Mouse (Mus musculus) hindbrain, embryonic 15.5 days (tissue): ENCODE results near the gene Eif6. TPM values are rescaled to one million over a fixed set of nuclear protein-coding genes. Genes with fewer than 3 reads are reported as not detected.

Experiments
- ATAC-seq: fragments of 200-750 bp; cut with Nextera tagmentation; 2 replicates; pipeline ENCODE4 v1.8.0; 2017; ENCODE audit warnings: low read depth, moderate number of reproducible peaks, moderate TSS enrichment; ENCODE audit not compliant: low FRiP score
- H3K27ac ChIP-seq: fragments of 300-500 bp; sonication (generic); replicated peaks from 2 replicates; pipeline ENCODE4 v1.5.1; 2015; ENCODE audit warnings: mild to moderate bottlenecking, inconsistent platforms
- H3K27me3 ChIP-seq: fragments of 300-500 bp; sonication (generic); 2 replicates; pipeline ENCODE4 v1.6.1; 2015; ENCODE audit warnings: control low read depth, inconsistent platforms
- H3K36me3 ChIP-seq: fragments of 300-500 bp; sonication (generic); 2 replicates; pipeline ENCODE4 v1.6.1; 2015; ENCODE audit warnings: control low read depth, inconsistent platforms
- H3K4me1 ChIP-seq: fragments of 300-500 bp; sonication (generic); replicated peaks from 2 replicates; pipeline ENCODE4 v1.6.1; 2015; ENCODE audit warnings: control low read depth, inconsistent platforms
- H3K4me2 ChIP-seq: fragments of 300-500 bp; sonication (generic); 2 replicates; pipeline ENCODE4 v1.6.1; 2015; ENCODE audit warnings: moderate library complexity, mild to moderate bottlenecking, inconsistent platforms
- H3K4me3 ChIP-seq: fragments of 300-500 bp; sonication (generic); 2 replicates; pipeline ENCODE4 v1.5.1; 2015; ENCODE audit warnings: mild to moderate bottlenecking, inconsistent platforms
- H3K9ac ChIP-seq: fragments of 300-500 bp; sonication (generic); 2 replicates; pipeline ENCODE4 v1.6.1; 2015; ENCODE audit warnings: inconsistent platforms
- H3K9me3 ChIP-seq: fragments of 300-500 bp; sonication (generic); 2 replicates; pipeline ENCODE4 v1.6.1; 2016; ENCODE audit warnings: control low read depth, inconsistent platforms
- WGBS: fragments of 180-500 bp; shearing (Covaris S2); methylation state at CpG from one replicate; pipeline ENCODE4 v1.1.7; 2015; 5-methylcytosine and 5-hydroxymethylcytosine counted together
- polyA plus RNA-seq: library from polyadenylated mRNA; unstranded; fragments of >200 nt; fragmentation: Nextera tagmentation; extraction: Ambion mirVana; gene quantifications from 2 replicates; pipeline ENCODE4 v1.2.1, GENCODE M21; 2015

Gene Eif6
- polyA plus RNA-seq = 148 and 155 TPM in 2 replicates

GRCm38 (mm10) chr2:155826630-155827424 lies at the start of gene Eif6:
Gene Eif6, minus strand, starts transcription at chr2:155826925.
- H3K4me2 ChIP-seq = peak within 1 kb of the TSS; percentile 91
- H3K9me3 ChIP-seq = no peaks in the 10 kb centered on the region
- peaks cover 25% of the 10 kb centered on the region for H3K4me1 ChIP-seq
- WGBS = 1% methylated on average over 27 of the region's 27 CpGs
- no peaks in the 10 kb centered on the region for H3K27me3 ChIP-seq
- peak within 1 kb of the TSS; percentile 88 for H3K4me3 ChIP-seq
- H3K9ac ChIP-seq = peak within 1 kb of the TSS; percentile 59
- peaks cover 15% of the 10 kb centered on the region for H3K36me3 ChIP-seq
- ATAC-seq = peak; percentile 95
- peak within 1 kb of the TSS; percentile 87 for H3K27ac ChIP-seq

DNA sequence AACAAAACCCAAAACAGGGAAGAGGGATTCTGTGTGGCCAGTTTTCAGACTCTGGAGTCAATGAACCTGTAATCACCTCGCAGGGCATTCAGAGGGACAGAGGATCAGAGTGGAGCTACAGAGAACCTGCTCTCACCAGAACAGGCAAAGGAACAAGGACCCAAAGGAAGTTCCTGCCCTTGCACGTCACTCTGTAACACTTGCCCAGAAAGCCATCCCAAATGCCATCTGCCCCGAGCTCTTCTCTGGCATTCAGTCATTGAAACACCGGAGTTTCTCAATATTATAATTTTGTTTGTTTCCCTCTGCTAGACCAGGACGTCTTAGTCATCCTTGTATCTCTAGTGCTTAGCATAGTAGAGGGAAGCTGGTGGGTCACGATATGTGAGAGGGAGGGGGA lies 46.9 kb upstream of the Eif6 start:
- Histone ChIP-seq H3K9me3 (no peaks in the 10 kb centered on the region), H3K27ac (peak overlapping the region; percentile 66; the same call in 1 of the 2 replicates), H3K36me3 (peaks cover 21% of the 10 kb centered on the region), H3K9ac (no peak overlapping the region), H3K4me1 (peaks cover 18% of the 10 kb centered on the region), H3K4me3 (no peak overlapping the region), H3K27me3 (no peaks in the 10 kb centered on the region), H3K4me2 (no peak overlapping the region)
- ATAC-seq = no peak
- 84% methylated on average over 6 of the region's 6 CpGs for WGBS

- no peaks in the 10 kb centered on the region for H3K27me3 ChIP-seq
- H3K4me1 ChIP-seq = peaks cover 18% of the 10 kb centered on the region
- no peaks in the 10 kb centered on the region for H3K9me3 ChIP-seq
- no peak overlapping the region for H3K4me2 ChIP-seq
- peak overlapping the region; percentile 66 for H3K27ac ChIP-seq
- no peak overlapping the region for H3K4me3 ChIP-seq
- WGBS = 48% methylated on average over 10 of the region's 10 CpGs
- H3K36me3 ChIP-seq = peaks cover 23% of the 10 kb centered on the region
- ATAC-seq = no peak
- no peak overlapping the region for H3K9ac ChIP-seq
Observed at GRCm38 (mm10) chr2:155872930-155873507, 46.3 kb upstream of the Eif6 start.

GRCm38 (mm10) chr2:155872486-155872885 lies 45.8 kb upstream of the Eif6 start:
- H3K4me3 ChIP-seq = no peak overlapping the region
- H3K27ac ChIP-seq = peak overlapping the region; percentile 66

GRCm38 (mm10) chr2:155869772-155870171 lies 43.0 kb upstream of the Eif6 start:
- no peak for ATAC-seq
- H3K27me3 ChIP-seq = no peaks in the 10 kb centered on the region
- H3K9ac ChIP-seq = no peak overlapping the region
- WGBS = 80% methylated on average over 5 of the region's 5 CpGs
- H3K9me3 ChIP-seq = no peaks in the 10 kb centered on the region
- peaks cover 10% of the 10 kb centered on the region; the same call in 1 of the 2 replicates for H3K36me3 ChIP-seq
- no peak overlapping the region for H3K4me2 ChIP-seq
- no peak overlapping the region for H3K27ac ChIP-seq
- peaks cover 18% of the 10 kb centered on the region for H3K4me1 ChIP-seq
- no peak overlapping the region for H3K4me3 ChIP-seq

More at GRCm38 (mm10) chr2:155872486-155872885, 45.8 kb upstream of the Eif6 start:
- Histone ChIP-seq H3K36me3 (peaks cover 23% of the 10 kb centered on the region), H3K9ac (no peak overlapping the region), H3K27me3 (no peaks in the 10 kb centered on the region), H3K4me2 (no peak overlapping the region), H3K9me3 (no peaks in the 10 kb centered on the region), H3K4me1 (peaks cover 18% of the 10 kb centered on the region)
- 55% methylated on average over 8 of the region's 8 CpGs for WGBS
- ATAC-seq = no peak; the same call in 1 of the 2 replicates

DNA sequence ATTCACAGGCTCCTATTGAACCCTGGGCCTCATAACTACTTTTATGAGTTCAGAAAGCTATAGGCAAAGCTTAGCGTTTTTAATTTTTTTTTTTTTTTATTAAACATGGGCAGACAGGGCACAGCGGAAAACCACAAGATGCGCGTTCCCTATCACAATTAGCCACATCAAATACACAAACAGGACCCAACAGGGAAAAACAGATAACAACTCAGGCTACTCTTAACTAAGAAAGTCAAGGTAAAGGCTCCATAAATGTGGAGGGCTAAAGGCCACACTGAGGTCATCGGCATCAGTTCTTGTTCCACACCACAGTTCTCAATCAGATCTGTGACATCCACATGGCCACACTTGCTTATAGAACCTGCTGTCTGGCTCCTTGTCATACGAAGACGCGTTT lies 41.6 kb upstream of the Eif6 start:
- Histone ChIP-seq H3K9ac (no peak overlapping the region), H3K4me3 (no peak overlapping the region), H3K4me2 (no peak overlapping the region), H3K27me3 (no peaks in the 10 kb centered on the region), H3K36me3 (peaks cover 7% of the 10 kb centered on the region; the same call in 1 of the 2 replicates), H3K4me1 (peaks cover 20% of the 10 kb centered on the region), H3K27ac (no peak overlapping the region), H3K9me3 (no peaks in the 10 kb centered on the region)
- ATAC-seq = no peak
- 97% methylated on average over 8 of the region's 8 CpGs for WGBS

- Histone ChIP-seq H3K4me1 (peaks cover 12% of the 10 kb centered on the region), H3K36me3 (no peaks in the 10 kb centered on the region; the same call in 1 of the 2 replicates), H3K4me3 (0 out of 2 replicates have a peak overlapping the region, but pooled peaks have one; percentile 0), H3K27me3 (no peaks in the 10 kb centered on the region), H3K9me3 (no peaks in the 10 kb centered on the region), H3K4me2 (peak overlapping the region; percentile 36), H3K9ac (0 out of 2 replicates have a peak overlapping the region, but pooled peaks have one; percentile 13), H3K27ac (peak overlapping the region; percentile 61)
- peak; percentile 74 for ATAC-seq
- WGBS = 45% methylated on average over 11 of the region's 11 CpGs
Observed at GRCm38 (mm10) chr2:155863301-155863867, 36.7 kb upstream of the Eif6 start.

DNA sequence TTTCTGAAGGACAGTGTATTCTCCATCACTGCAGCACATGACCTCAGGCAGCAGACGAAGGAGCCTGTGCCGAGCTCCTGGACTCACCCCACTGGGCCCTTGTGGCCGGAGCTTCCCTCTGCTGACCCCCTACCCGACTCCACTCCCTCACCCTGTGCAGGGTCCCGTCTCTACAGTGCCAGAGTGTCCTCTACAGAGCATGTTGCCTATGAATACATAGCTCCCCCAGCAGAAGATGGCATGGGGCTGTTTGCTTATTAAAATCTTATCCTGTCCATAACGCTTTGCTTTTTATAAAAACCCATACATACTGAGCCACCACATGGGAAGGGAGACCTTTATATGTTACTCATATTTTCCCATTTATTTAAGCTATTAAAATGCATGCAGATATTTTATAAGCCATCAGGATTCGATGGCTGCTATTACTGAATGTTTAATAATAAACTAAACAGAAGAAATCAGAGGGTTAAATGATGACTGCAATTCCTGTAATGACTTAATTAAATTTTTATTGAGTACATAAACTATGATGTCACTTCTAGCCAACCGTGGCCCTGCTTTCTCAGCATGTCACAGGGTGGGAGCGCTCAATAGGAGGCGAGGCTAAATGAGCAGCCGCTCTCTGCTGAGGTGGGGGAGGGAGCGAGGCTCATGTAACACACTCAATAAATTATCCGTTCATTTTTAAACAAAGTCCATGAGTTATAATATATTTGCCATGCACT lies 36.0 kb upstream of the Eif6 start:
- ATAC-seq = peak; percentile 93
- 0 out of 2 replicates have a peak overlapping the region, but pooled peaks have one; percentile 0 for H3K4me3 ChIP-seq
- no peaks in the 10 kb centered on the region for H3K27me3 ChIP-seq
- H3K9ac ChIP-seq = 0 out of 2 replicates have a peak overlapping the region, but pooled peaks have one; percentile 13
- peak overlapping the region; percentile 77 for H3K27ac ChIP-seq
- peak overlapping the region; percentile 36 for H3K4me2 ChIP-seq
- no peaks in the 10 kb centered on the region for H3K9me3 ChIP-seq
- no peaks in the 10 kb centered on the region for H3K36me3 ChIP-seq
- peaks cover 12% of the 10 kb centered on the region for H3K4me1 ChIP-seq
- 41% methylated on average over 13 of the region's 13 CpGs for WGBS

GRCm38 (mm10) chr2:155861581-155861980 lies 34.9 kb upstream of the Eif6 start:
- H3K27ac ChIP-seq = no peak overlapping the region
- ATAC-seq = no peak
- H3K4me3 ChIP-seq = no peak overlapping the region
- H3K4me2 ChIP-seq = no peak overlapping the region
- H3K9me3 ChIP-seq = no peaks in the 10 kb centered on the region
- no peak overlapping the region for H3K9ac ChIP-seq
- H3K36me3 ChIP-seq = no peaks in the 10 kb centered on the region
- H3K27me3 ChIP-seq = no peaks in the 10 kb centered on the region
- 93% methylated on average over 6 of the region's 6 CpGs for WGBS
- peaks cover 12% of the 10 kb centered on the region for H3K4me1 ChIP-seq

DNA sequence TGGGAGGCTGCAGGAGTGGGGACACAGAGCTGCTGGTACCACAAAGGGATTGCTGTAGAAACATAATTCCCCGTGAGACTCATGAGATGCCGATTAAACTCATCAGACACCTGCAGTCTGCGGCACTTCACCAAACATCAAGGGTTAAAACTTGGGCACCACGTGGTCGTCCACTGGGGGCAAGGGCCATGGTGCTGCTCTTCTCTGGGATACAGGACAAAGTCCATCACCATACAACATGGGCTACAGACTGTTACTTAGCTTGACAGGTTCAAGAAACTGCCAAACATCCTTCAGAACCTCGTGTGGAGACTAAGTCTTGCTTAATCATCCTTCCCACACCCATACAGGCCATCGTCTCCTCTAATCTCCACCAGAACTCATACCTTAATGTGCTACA lies 33.4 kb upstream of the Eif6 start:
- no peaks in the 10 kb centered on the region for H3K36me3 ChIP-seq
- no peak overlapping the region for H3K9ac ChIP-seq
- no peak overlapping the region for H3K4me2 ChIP-seq
- ATAC-seq = no peak
- H3K27me3 ChIP-seq = no peaks in the 10 kb centered on the region
- H3K4me3 ChIP-seq = no peak overlapping the region
- 76% methylated on average over 7 of the region's 7 CpGs for WGBS
- peaks cover 12% of the 10 kb centered on the region for H3K4me1 ChIP-seq
- no peaks in the 10 kb centered on the region for H3K9me3 ChIP-seq
- no peak overlapping the region for H3K27ac ChIP-seq

- H3K4me1 ChIP-seq = no peaks in the 10 kb centered on the region
- H3K4me2 ChIP-seq = no peak overlapping the region
- no peak overlapping the region for H3K27ac ChIP-seq
- peaks cover 20% of the 10 kb centered on the region; the same call in 1 of the 2 replicates for H3K36me3 ChIP-seq
- H3K4me3 ChIP-seq = no peak overlapping the region
- no peaks in the 10 kb centered on the region for H3K9me3 ChIP-seq
- no peak for ATAC-seq
- 91% methylated on average over 5 of the region's 5 CpGs for WGBS
- H3K9ac ChIP-seq = no peak overlapping the region
- H3K27me3 ChIP-seq = no peaks in the 10 kb centered on the region
Observed at GRCm38 (mm10) chr2:155852536-155852935, 25.8 kb upstream of the Eif6 start.
